Mouse (Mus musculus) C2C12 (cell line): Measurements from ENCODE around the gene Atxn7l3.

Experiments
- CTCF ChIP-seq: IDR thresholded peaks from one replicate; pipeline ENCODE4 v1.5.1; 2011; ENCODE audit not compliant: control insufficient read depth, insufficient read depth, insufficient read length
- MAX ChIP-seq: IDR thresholded peaks from one replicate; pipeline ENCODE4 v1.6.1; 2011; ENCODE audit warnings: mild to moderate bottlenecking, control low read depth

GRCm38 (mm10) chr11:102327839-102328238 is 31.4 kb upstream of the Atxn7l3 start:
- TF ChIP-seq CTCF (no peak), MAX (no peak)
